Mouse (Mus musculus) thymus, adult 2 months (tissue): Measurements from ENCODE around the gene Abca4.

ENCODE experiments used
- CTCF ChIP-seq: fragments of 200-500 bp; IDR thresholded peaks from 2 replicates; pipeline ENCODE4 v1.5.1; 2012; ENCODE audit warnings: mild to moderate bottlenecking, control low read depth, low read length, moderate library complexity, borderline replicate concordance; ENCODE audit not compliant: control insufficient read depth, poor library complexity, insufficient read depth; ENCODE audit errors: extremely low read depth
- POLR2A ChIP-seq: fragments of 200-500 bp; IDR thresholded peaks from 2 replicates; pipeline ENCODE4 v1.6.1; 2012; ENCODE audit warnings: mild to moderate bottlenecking, low read length, control low read depth, moderate library complexity; ENCODE audit not compliant: control insufficient read depth, poor library complexity, insufficient read depth; ENCODE audit errors: extremely low read depth

DNA sequence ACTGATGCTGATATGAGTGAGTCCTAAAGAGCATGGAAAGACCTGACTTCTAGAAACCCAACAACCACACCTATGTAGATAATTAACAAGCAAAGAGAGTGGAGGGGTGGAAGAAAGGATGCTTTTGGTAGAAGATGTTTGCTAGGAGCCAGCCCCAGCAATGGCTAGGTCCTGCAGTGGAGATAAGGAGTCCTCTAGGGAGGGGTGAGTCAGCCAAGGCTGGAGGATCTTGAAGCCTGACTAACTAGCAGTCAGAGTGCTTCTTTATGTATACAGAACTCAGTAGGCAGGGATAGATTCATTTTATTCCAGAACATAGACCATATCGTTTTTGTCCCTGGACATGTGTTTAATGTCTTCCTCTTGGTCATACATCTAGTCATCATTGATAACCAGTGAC is 115.2 kb downstream of the Abca4 start:
- TF ChIP-seq CTCF (no peak), POLR2A (no peak)
